Mouse (Mus musculus) small intestine, adult 2 months (tissue): ENCODE measurements at regions not wholly inside any gene's neighbourhood (a gene's known extent, or its start where the extent isn't known, plus 50 kb on each side); places are given as distances from the start of the nearest gene placed in this dataset.

Experiments used
- H3K27ac ChIP-seq: fragments of 200-500 bp; 2 replicates; pipeline ENCODE4 v1.5.1; 2012; ENCODE audit warnings: low read depth, low read length, control low read depth, inconsistent platforms; ENCODE audit not compliant: insufficient read depth
- H3K27me3 ChIP-seq: fragments of 200-500 bp; 2 replicates; pipeline ENCODE4 v1.6.1; 2012; ENCODE audit warnings: mild to moderate bottlenecking, moderate library complexity, low read length, inconsistent platforms; ENCODE audit not compliant: control insufficient read depth, insufficient read depth
- H3K36me3 ChIP-seq: fragments of 200-500 bp; 2 replicates; pipeline ENCODE4 v1.6.1; 2012; ENCODE audit warnings: mild to moderate bottlenecking, low read length, control low read depth, inconsistent platforms; ENCODE audit not compliant: control insufficient read depth, insufficient read depth
- H3K4me1 ChIP-seq: fragments of 200-500 bp; 2 replicates; pipeline ENCODE4 v1.6.1; 2012; ENCODE audit warnings: low read length, inconsistent platforms, mixed read lengths; ENCODE audit not compliant: control insufficient read depth, insufficient read depth, insufficient read length
- H3K4me3 ChIP-seq: fragments of 200-500 bp; 2 replicates; pipeline ENCODE4 v1.5.1; 2012; ENCODE audit warnings: low read depth, mild to moderate bottlenecking, control low read depth, inconsistent platforms, low read length, moderate library complexity
- CTCF ChIP-seq: fragments of 200-500 bp; IDR thresholded peaks from 2 replicates; pipeline ENCODE4 v1.5.1; 2012; ENCODE audit warnings: low read depth, mild to moderate bottlenecking, control low read depth, inconsistent platforms, low read length, moderate library complexity, mixed read lengths; ENCODE audit not compliant: insufficient replicate concordance, insufficient read length; ENCODE audit errors: extremely low read depth
- POLR2A ChIP-seq: fragments of 200-500 bp; IDR thresholded peaks from 2 replicates; pipeline ENCODE4 v1.6.1; 2012; ENCODE audit warnings: low read depth, mild to moderate bottlenecking, control low read depth, inconsistent platforms, low read length, moderate library complexity
- WGBS: fragments of 180-500 bp; shearing (Covaris S2); methylation state at CpG from one replicate; pipeline ENCODE4 v1.1.7; 2018; 5-methylcytosine and 5-hydroxymethylcytosine counted together

DNA sequence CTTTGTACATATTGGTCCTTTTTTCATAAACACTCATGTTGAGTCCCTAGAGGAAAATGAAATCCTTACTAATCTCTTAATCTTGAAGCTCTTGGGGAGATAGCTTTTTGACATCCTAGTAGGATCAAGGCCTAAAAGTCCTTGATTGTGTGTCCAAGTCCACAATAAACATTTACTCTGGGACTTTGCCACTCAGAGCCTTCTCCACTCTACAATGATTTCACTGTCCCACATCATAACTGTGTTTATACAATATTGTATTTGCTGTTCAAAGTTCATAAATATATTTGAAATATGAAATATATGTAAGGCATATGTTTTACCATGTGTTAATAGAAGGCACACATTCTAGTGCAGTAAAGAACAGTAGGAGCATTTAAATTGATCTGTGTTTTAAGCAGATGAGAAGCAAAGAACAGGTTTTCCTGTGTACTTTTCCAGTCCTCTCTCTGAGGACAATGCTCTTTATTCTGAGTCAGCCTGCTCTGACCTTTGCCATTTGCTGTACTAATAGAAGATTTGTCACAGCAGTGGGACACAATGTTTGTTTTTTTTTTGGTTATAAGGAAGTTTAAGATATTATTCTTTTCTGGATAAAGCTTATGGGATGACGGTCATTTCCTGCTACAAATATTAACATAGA is 130.7 kb upstream of the Gprin3 start:
- 33% methylated on average over 1 of the region's 1 CpGs for WGBS
- no peak overlapping the region for H3K4me3 ChIP-seq
- no peaks in the 10 kb centered on the region for H3K4me1 ChIP-seq
- no peaks in the 10 kb centered on the region for H3K36me3 ChIP-seq
- H3K27me3 ChIP-seq, result no peaks in the 10 kb centered on the region
- H3K27ac ChIP-seq, result no peak overlapping the region
- no peak for TF ChIP-seq CTCF
- no peak for TF ChIP-seq POLR2A

DNA sequence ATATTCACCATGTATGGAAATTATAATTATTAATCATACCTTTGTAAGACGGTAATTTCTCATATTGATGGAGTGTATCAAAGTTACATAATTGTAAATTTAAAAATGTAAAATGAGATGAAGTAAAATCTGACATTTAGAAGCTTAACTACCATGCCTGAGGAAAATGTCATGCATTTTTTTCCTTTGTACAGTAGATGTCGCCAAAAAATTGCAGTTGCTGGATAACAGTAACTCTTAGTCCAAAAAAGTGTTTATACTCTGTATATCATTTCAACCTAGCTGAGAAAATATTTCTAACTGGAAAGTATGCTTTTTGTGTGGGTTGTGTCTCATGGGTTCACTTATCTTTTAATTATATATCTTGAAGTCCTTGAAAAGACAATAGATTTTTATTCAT is 110.9 kb upstream of the Gprin3 start:
- Histone ChIP-seq H3K4me3 (no peak overlapping the region), H3K4me1 (no peaks in the 10 kb centered on the region), H3K27ac (no peak overlapping the region), H3K36me3 (no peaks in the 10 kb centered on the region), H3K27me3 (no peaks in the 10 kb centered on the region)
- WGBS, result 34% methylated on average over 2 of the region's 2 CpGs
- TF ChIP-seq POLR2A (no peak), CTCF (no peak)

DNA sequence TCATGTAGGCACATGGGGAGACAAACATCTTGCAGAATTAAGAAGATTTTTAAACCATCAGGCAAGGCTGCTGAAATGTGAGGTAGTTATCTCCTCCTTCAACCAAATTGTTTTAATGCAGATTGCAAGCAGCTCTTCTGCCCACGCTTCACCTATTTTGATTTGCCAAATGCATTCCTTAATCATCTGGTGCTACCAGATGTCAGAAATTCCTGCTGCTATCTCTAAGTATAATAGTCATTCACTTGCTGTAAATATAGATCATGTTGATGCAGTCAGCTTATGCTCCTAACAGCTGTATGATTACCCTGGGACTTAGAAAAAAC is 98.8 kb upstream of the Gprin3 start:
- Histone ChIP-seq H3K27ac (no peak overlapping the region), H3K4me1 (no peaks in the 10 kb centered on the region), H3K4me3 (no peak overlapping the region), H3K36me3 (no peaks in the 10 kb centered on the region), H3K27me3 (no peaks in the 10 kb centered on the region)
- 48% methylated on average over 1 of the region's 1 CpGs for WGBS
- TF ChIP-seq CTCF, result no peak
- no peak for TF ChIP-seq POLR2A

DNA sequence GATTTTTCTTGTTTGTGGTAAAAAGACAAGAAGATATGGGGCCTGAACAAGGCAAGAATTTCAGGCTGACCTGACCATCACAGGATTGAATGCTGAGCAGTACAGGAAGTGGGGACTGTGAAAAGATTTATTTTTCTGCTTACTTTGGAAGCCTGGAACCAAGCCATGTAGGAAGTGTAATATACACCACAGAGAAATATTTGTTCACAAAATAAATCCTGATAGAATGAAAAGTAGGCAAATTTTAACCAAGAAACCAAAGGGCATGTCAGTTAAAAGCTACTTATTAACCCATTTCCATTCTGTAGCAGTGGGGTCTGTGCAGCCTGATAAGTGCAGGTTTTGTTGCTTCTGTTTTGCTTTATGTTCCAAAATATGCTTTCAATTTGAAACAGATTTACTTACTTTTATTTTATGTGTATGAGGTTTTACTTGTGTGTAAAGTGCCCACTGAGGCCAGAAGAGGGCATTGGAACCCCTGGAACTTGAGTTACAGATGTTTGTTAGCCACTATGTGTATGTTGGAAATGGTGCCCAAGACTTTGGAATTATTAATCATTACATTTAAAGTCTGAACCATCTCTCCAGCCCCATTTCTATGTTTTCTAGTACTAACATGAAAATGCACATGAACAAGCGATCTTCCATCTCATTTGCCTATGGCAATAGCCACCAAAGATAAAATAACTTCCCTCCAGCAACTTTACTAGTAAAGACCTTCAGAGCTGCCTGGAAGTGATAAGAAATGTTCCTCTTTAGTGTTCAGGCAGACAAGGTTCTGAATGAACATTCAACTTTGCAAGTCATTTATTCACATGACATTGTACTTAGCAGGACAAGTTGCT is 98.2 kb upstream of the Gprin3 start:
- no peaks in the 10 kb centered on the region for H3K36me3 ChIP-seq
- no peak overlapping the region for H3K4me3 ChIP-seq
- no peaks in the 10 kb centered on the region for H3K4me1 ChIP-seq
- TF ChIP-seq CTCF, result no peak
- no peak for TF ChIP-seq POLR2A
- WGBS, result 71% methylated on average over 1 of the region's 1 CpGs
- H3K27ac ChIP-seq, result no peak overlapping the region
- H3K27me3 ChIP-seq, result no peaks in the 10 kb centered on the region

DNA sequence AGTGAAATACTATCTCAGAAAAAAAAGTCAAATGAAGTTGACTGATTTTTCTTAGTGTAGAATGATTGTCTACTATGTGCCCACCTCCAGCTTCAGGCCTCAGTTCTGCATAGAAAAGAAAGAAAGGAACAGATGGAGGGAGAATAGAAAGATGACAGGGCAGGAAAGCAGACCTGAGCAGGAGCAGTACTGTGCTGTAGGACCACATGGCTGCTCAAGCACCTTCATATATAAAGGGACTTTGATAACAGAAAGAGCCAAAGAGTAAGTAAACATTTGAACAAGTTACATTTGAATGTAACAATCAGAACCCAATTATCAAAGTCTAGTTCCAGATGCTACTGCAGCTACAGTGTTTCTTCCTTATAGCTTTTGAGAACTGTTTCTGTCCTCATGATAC is 96.9 kb upstream of the Gprin3 start:
- no peaks in the 10 kb centered on the region for H3K36me3 ChIP-seq
- no peaks in the 10 kb centered on the region for H3K27me3 ChIP-seq
- no peak for TF ChIP-seq POLR2A
- TF ChIP-seq CTCF, result no peak
- H3K4me1 ChIP-seq, result no peaks in the 10 kb centered on the region
- H3K27ac ChIP-seq, result no peak overlapping the region
- H3K4me3 ChIP-seq, result no peak overlapping the region

DNA sequence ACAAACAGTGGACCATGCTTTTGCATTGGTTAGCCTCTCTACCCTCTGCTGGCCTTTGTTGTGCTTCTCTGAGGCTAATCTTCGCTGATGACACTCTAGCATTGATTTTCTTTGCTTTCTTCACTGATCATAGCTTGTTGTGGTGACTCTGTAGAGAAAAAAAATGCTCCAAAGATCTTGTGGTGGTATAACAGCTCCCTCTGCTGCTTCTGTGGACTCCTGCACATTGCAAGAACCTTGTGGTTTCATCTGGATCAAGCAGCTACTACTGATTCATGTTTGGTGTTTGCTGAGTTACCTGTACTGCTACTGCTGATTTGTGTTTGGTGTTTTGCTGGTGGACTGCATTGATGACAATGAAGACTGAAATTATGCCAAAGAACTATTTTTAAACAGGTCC is 74.7 kb upstream of the Gprin3 start:
- H3K27me3 ChIP-seq, result no peaks in the 10 kb centered on the region
- no peak overlapping the region for H3K27ac ChIP-seq
- WGBS, result 78% methylated on average over 1 of the region's 1 CpGs
- H3K4me3 ChIP-seq, result no peak overlapping the region
- TF ChIP-seq POLR2A (no peak), CTCF (no peak)
- H3K4me1 ChIP-seq, result no peaks in the 10 kb centered on the region
- no peaks in the 10 kb centered on the region for H3K36me3 ChIP-seq

DNA sequence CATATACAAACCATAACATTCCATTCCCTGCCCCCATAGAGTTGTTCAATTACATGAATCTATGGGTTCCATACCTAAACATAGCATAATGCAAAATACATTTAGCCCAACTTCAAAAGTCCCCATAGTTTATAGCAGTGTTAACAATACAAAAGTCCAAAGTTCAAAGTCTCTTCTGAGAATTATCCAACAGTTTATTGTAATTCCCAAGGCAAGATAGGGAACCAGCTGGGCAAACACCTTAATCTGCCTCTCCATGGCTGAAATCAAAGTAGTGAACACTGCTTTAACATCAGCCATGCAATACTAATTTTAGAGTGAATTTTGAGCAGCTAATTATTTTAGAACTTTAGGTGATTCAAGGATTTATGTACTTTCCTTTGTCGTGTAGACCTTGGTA is 72.7 kb upstream of the Gprin3 start:
- Histone ChIP-seq H3K4me1 (no peaks in the 10 kb centered on the region), H3K36me3 (no peaks in the 10 kb centered on the region), H3K4me3 (no peak overlapping the region), H3K27me3 (no peaks in the 10 kb centered on the region), H3K27ac (no peak overlapping the region)
- TF ChIP-seq CTCF (no peak), POLR2A (no peak)
- WGBS, result 12% methylated on average over 1 of the region's 1 CpGs
